Mouse (Mus musculus) limb, embryonic 14.5 days (tissue): ENCODE measurements around the gene Pusl1. TPM values are rescaled to one million over a fixed set of nuclear protein-coding genes. Genes with fewer than 3 reads are reported as not detected.
A peak's percentile ranks its signal among the peaks of the same experiment; 100 is the strongest.

Experiments used
- ATAC-seq: fragments of 200-750 bp; cut with Nextera tagmentation; 2 replicates; pipeline ENCODE4 v1.8.0; 2017; ENCODE audit warnings: low read depth, moderate number of reproducible peaks, moderate TSS enrichment; ENCODE audit not compliant: low FRiP score
- DNase-seq: peaks from one replicate; pipeline ENCODE4 v3.0.0-alpha.2; 2015; ENCODE audit warnings: low spot score
- H3K27ac ChIP-seq: fragments of 300-500 bp; sonication (generic); replicated peaks from 2 replicates; pipeline ENCODE4 v1.5.1; 2014; ENCODE audit warnings: low read depth, mild to moderate bottlenecking, low read length, moderate library complexity, mixed read lengths
- H3K27me3 ChIP-seq: fragments of 300-500 bp; sonication (generic); 2 replicates; pipeline ENCODE4 v1.6.1; 2014; ENCODE audit warnings: low read length, mixed read lengths; ENCODE audit not compliant: control insufficient read depth, insufficient read depth
- H3K36me3 ChIP-seq: fragments of 300-500 bp; sonication (generic); 2 replicates; pipeline ENCODE4 v1.6.1; 2014; ENCODE audit warnings: mild to moderate bottlenecking, low read length, moderate library complexity, mixed read lengths; ENCODE audit not compliant: control insufficient read depth, insufficient read depth
- H3K4me1 ChIP-seq: fragments of 300-500 bp; sonication (generic); 2 replicates; pipeline ENCODE4 v1.6.1; 2014; ENCODE audit warnings: antibody characterized with exemption, low read length, mixed read lengths; ENCODE audit not compliant: control insufficient read depth, insufficient read depth
- H3K4me2 ChIP-seq: fragments of 300-500 bp; sonication (generic); replicated peaks from 2 replicates; pipeline ENCODE4 v1.6.1; 2014; ENCODE audit warnings: low read depth, mild to moderate bottlenecking, low read length, moderate library complexity; ENCODE audit not compliant: severe bottlenecking
- H3K4me3 ChIP-seq: fragments of 300-500 bp; sonication (generic); replicated peaks from 2 replicates; pipeline ENCODE4 v1.5.1; 2014; ENCODE audit warnings: low read length
- H3K9ac ChIP-seq: fragments of 300-500 bp; sonication (generic); 2 replicates; pipeline ENCODE4 v1.6.1; 2014; ENCODE audit warnings: mild to moderate bottlenecking, low read depth, low read length, moderate library complexity; ENCODE audit not compliant: severe bottlenecking
- H3K9me3 ChIP-seq: fragments of 300-500 bp; sonication (generic); 2 replicates; pipeline ENCODE4 v1.6.1; 2016; ENCODE audit warnings: low read length; ENCODE audit not compliant: control insufficient read depth
- POLR2A ChIP-seq: fragments of 200-500 bp; IDR thresholded peaks from 2 replicates; pipeline ENCODE4 v1.8.0; 2012; ENCODE audit warnings: inconsistent platforms, mild to moderate bottlenecking, moderate library complexity, borderline replicate concordance; ENCODE audit not compliant: insufficient read depth, insufficient read length; ENCODE audit errors: extremely low read depth
- WGBS: fragments of 180-500 bp; shearing (Covaris S2); extraction: QIAGEN DNeasy Blood & Tissue Kit; methylation state at CpG from one replicate; pipeline ENCODE4 v1.1.7; 2014; 5-methylcytosine and 5-hydroxymethylcytosine counted together
- polyA plus RNA-seq, 2 experiments: library from polyadenylated mRNA; depleted of rRNA in 1 of 2; stranded (reverse) in 1 of 2; unstranded in 1 of 2; fragments of >200 nt; fragmentation: Nextera tagmentation in 1 of 2; extraction: Ambion mirVana in 1 of 2; gene quantifications; 2 replicates each; pipeline versions ENCODE4 v1.2.1 to v1.2.3; 2012 to 2014

Gene Pusl1
- polyA plus RNA-seq, 2 experiments, result 57.2 to 95.7 TPM

DNA sequence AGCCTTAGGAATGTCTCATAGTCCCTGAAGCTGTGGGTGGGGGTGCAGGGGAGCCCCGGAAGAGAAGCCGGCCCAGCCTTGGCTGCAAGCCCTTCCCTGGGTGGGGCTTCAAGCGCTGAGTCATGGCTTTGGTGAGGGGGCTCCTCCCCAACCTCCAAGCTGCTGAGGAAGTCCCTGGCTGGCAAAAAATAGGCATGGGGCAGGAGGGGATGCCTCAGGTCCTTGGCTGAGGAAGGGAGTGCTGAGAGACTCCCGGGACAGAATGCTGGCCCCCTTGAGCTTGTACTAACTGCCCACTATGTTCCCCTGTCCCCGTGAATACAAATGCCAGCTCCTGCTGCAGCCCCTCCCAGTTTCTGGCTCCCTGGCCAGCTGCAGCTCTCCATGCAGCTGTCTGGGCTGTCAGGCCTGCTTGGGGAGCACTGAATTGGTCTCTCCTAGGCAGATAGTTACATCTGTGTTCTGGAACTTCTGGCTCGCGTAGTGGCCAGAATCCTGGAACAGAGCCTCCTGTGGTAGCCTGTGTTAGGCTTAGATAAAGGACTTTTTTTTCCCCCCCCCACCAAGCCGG, 2.8 kb upstream of the Pusl1 start:
- 20% methylated on average over 8 of the region's 8 CpGs for WGBS
- peaks cover 25% of the 10 kb centered on the region for H3K4me1 ChIP-seq
- no peaks in the 10 kb centered on the region for H3K27me3 ChIP-seq
- peaks cover 22% of the 10 kb centered on the region for H3K36me3 ChIP-seq
- H3K4me3 ChIP-seq, result no peak overlapping the region
- peak overlapping the region; percentile 29 for H3K9ac ChIP-seq
- ATAC-seq (no peak), DNase-seq (peak; percentile 23)
- no peak for TF ChIP-seq POLR2A
- H3K4me2 ChIP-seq, result peak overlapping the region; percentile 15; the same call in 1 of the 2 replicates
- H3K27ac ChIP-seq, result no peak overlapping the region
- no peaks in the 10 kb centered on the region for H3K9me3 ChIP-seq

DNA sequence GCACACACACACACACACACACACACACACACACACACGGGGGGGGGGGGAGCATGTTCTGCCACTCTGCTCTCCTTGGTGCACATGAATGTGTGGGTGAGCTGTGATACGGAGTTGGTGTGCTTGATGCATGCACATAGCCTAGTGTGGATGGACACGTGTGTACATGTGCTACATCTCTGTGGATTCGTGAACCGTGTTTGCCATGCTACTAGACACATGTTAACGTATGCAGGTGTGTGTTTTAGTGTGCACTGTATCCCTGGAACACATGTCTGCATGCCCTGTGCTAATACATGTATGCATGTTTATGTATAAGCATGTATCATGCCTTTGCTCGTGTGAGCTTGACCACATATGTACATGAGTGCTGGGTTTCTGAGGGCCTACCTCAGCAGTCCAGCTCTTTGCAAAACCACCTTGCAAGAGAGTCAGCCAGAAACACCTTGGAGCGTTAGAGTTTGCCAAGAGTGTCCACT, 1.7 kb upstream of the Pusl1 start:
- no peak overlapping the region for H3K27ac ChIP-seq
- H3K9ac ChIP-seq, result no peak overlapping the region
- peak overlapping the region; percentile 88 for H3K4me3 ChIP-seq
- DNase-seq, result no peak
- 69% methylated on average over 8 of the region's 8 CpGs for WGBS
- H3K4me1 ChIP-seq, result peaks cover 25% of the 10 kb centered on the region
- no peaks in the 10 kb centered on the region for H3K27me3 ChIP-seq
- H3K4me2 ChIP-seq, result peak overlapping the region; percentile 96
- H3K9me3 ChIP-seq, result no peaks in the 10 kb centered on the region
- no peak for TF ChIP-seq POLR2A
- no peak for ATAC-seq
- H3K36me3 ChIP-seq, result peaks cover 22% of the 10 kb centered on the region

DNA sequence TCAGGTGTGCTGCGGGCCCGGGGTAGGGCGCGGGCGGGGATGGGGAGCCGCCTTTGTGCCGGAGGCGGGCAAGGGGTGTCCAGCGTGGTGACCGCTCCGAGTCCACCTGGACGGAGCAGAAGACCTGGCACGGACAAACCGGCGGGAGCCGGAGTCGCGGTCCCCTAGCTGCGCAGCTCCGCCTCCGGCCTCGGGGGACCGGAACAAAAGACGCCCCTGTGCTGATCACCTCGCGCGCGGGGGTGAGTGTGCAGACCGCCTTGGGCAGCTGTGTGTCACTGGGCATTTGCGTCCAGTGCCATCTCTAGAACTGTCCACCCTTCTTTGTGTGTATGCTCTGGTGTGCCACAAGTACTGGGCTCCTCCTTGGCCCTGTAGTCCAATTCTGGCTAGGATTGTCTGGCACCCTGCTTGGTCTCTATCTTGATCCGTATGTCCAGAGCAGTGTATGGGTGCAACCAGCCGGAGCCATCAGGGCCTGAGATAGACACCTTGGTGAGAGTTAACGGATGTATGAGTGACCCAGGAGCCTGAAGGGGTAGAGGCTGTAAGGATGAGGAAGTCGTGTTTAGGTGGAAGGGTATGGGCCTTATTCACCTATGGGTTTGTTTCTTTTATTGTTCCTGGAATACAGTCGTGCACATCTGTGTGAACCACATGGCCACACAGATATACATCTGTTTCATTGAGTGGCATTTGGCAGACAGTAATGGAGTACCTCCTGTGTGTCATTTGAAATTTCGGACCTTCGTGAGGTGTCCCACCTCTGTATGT, 1.0 kb upstream of the Pusl1 start:
- Histone ChIP-seq H3K4me1 (peaks cover 25% of the 10 kb centered on the region), H3K9me3 (no peaks in the 10 kb centered on the region), H3K27me3 (no peaks in the 10 kb centered on the region), H3K4me2 (peak overlapping the region; percentile 96), H3K36me3 (peaks cover 27% of the 10 kb centered on the region), H3K4me3 (peak overlapping the region; percentile 88), H3K9ac (peak overlapping the region; percentile 75), H3K27ac (peak overlapping the region; percentile 89; the same call in 1 of the 2 replicates)
- DNase-seq (no peak), ATAC-seq (no peak)
- no peak for TF ChIP-seq POLR2A
- WGBS, result 6% methylated on average over 33 of the region's 37 CpGs

DNA sequence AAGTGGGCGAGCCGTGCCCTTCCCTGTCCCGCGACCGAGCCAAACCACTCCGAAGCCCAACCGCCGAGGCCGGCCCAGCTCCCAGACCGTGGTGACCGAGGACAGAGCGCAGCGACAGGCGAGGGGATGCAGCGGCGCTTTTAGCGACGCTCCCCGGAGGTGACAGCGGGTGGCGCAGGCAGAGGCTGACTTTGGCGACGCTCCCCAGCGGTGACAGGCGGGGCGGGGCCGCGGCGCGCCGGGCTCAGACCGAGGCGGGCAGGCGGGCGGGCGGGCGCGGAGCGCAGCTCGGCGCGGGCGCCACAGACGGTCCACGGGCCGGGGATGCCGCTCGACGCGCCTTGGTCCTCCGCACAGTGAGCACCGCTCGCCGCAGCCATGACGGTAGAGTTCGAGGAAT, 436 bp upstream of the Pusl1 start:
- Histone ChIP-seq H3K4me2 (peak overlapping the region; percentile 96), H3K36me3 (peaks cover 32% of the 10 kb centered on the region), H3K27ac (peak overlapping the region; percentile 89), H3K9me3 (no peaks in the 10 kb centered on the region), H3K4me1 (peaks cover 25% of the 10 kb centered on the region), H3K4me3 (peak overlapping the region; percentile 88), H3K27me3 (no peaks in the 10 kb centered on the region), H3K9ac (peak overlapping the region; percentile 75)
- under 1% methylated on average over 29 of the region's 56 CpGs for WGBS
- peak; percentile 79 for DNase-seq
- ATAC-seq, result peak; percentile 90
- no peak for TF ChIP-seq POLR2A

DNA sequence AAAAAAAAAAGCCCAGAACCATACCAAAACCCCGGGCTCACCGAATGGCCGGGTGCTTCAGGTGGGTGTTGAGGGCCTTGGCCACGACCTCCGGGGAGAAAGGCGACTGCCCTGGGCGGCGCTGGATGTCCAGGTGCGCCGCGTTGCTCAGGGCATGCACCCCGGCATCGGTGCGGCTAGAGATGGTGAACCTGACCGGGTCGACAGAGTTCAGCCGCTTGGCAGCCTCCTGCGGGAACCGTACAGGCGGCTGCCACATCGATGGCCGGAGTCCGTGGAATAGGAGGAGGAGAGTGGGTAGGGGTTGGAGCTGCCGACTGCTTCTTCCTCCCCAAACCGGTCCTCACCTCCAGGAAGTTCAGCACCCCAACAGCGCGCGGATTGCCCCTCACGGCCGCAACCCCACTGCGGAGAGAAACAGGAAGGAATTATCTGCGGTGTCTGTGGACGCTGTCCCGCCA, 540 bp downstream of the Pusl1 start:
- H3K9me3 ChIP-seq, result no peaks in the 10 kb centered on the region
- H3K9ac ChIP-seq, result peak overlapping the region; percentile 75
- H3K4me1 ChIP-seq, result peaks cover 25% of the 10 kb centered on the region
- peak overlapping the region; percentile 89; the same call in 1 of the 2 replicates for H3K27ac ChIP-seq
- H3K4me2 ChIP-seq, result peak overlapping the region; percentile 96
- no peak for DNase-seq
- peaks cover 32% of the 10 kb centered on the region for H3K36me3 ChIP-seq
- WGBS, result under 1% methylated on average over 31 of the region's 34 CpGs
- TF ChIP-seq POLR2A, result no peak
- H3K27me3 ChIP-seq, result no peaks in the 10 kb centered on the region
- peak overlapping the region; percentile 88 for H3K4me3 ChIP-seq
- ATAC-seq, result no peak
